Mouse (Mus musculus) lung, embryonic 15.5 days (tissue): ENCODE data around the gene Fam171a2. TPM values are rescaled to one million over a fixed set of nuclear protein-coding genes. Genes with fewer than 3 reads are reported as not detected.

Source experiments
- ATAC-seq: fragments of 200-750 bp; cut with Nextera tagmentation; 2 replicates; pipeline ENCODE4 v1.8.0; 2017; ENCODE audit warnings: moderate number of reproducible peaks, borderline replicate concordance; ENCODE audit not compliant: low FRiP score, low TSS enrichment; ENCODE audit errors: extremely low read depth
- H3K27ac ChIP-seq: fragments of 300-500 bp; sonication (generic); 2 replicates; pipeline ENCODE4 v1.5.1; 2015; ENCODE audit warnings: moderate library complexity, mild to moderate bottlenecking, inconsistent platforms
- H3K27me3 ChIP-seq: fragments of 300-500 bp; sonication (generic); 2 replicates; pipeline ENCODE4 v1.6.1; 2015; ENCODE audit warnings: inconsistent platforms
- H3K36me3 ChIP-seq: fragments of 300-500 bp; sonication (generic); 2 replicates; pipeline ENCODE4 v1.6.1; 2015; ENCODE audit warnings: inconsistent platforms
- H3K4me1 ChIP-seq: fragments of 300-500 bp; sonication (generic); 2 replicates; pipeline ENCODE4 v1.6.1; 2015; ENCODE audit warnings: inconsistent platforms
- H3K4me2 ChIP-seq: fragments of 300-500 bp; sonication (generic); 2 replicates; pipeline ENCODE4 v1.6.1; 2015; ENCODE audit warnings: inconsistent platforms, mild to moderate bottlenecking, moderate library complexity
- H3K4me3 ChIP-seq: fragments of 300-500 bp; sonication (generic); 2 replicates; pipeline ENCODE4 v1.5.1; 2015; ENCODE audit warnings: mild to moderate bottlenecking, inconsistent platforms
- H3K9ac ChIP-seq: fragments of 300-500 bp; sonication (generic); 2 replicates; pipeline ENCODE4 v1.6.1; 2015; ENCODE audit warnings: inconsistent platforms
- H3K9me3 ChIP-seq: fragments of 300-500 bp; sonication (generic); 2 replicates; pipeline ENCODE4 v1.6.1; 2016; ENCODE audit warnings: inconsistent platforms
- WGBS: fragments of 180-500 bp; shearing (Covaris S2); methylation state at CpG from one replicate; pipeline ENCODE4 v1.1.7; 2015; 5-methylcytosine and 5-hydroxymethylcytosine counted together
- polyA plus RNA-seq: library from polyadenylated mRNA; unstranded; fragments of >200 nt; fragmentation: Nextera tagmentation; extraction: Ambion mirVana; gene quantifications from 2 replicates; pipeline ENCODE4 v1.2.1, GENCODE M21; 2015

Fam171a2 gene
- polyA plus RNA-seq, 1 experiment from 2014 or later, result 4.7 TPM

DNA sequence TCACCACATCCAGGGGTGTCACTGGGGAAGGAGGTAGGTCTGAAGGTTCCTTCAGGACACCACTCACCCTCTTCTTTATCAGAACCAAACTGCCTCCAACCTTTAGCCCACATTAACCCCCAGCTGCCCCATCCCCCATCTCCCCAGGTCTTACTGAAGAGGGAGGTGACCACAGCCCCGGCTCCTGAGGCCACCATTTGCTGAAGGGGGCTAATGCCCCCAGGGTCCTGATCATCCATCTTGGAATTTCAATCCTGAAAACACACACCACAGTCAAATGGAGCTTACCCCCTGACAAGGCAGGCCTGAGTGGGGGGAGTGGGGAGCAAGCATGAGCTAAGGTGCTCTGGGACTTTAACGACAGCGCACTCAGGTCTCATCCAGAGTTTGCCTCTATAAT is 41.1 kb downstream of the Fam171a2 start:
- 10% methylated on average over 3 of the region's 3 CpGs for WGBS
- Histone ChIP-seq H3K4me1 (peaks cover 44% of the 10 kb centered on the region), H3K4me2 (peak overlapping the region; percentile 82), H3K9ac (peak overlapping the region; percentile 87), H3K27ac (no peak overlapping the region), H3K36me3 (peaks cover 26% of the 10 kb centered on the region), H3K27me3 (0 out of 2 replicates have a peak, but pooled peaks cover 9% of the 10 kb centered on the region), H3K4me3 (peak overlapping the region; percentile 97), H3K9me3 (no peaks in the 10 kb centered on the region)
- no peak for ATAC-seq

DNA sequence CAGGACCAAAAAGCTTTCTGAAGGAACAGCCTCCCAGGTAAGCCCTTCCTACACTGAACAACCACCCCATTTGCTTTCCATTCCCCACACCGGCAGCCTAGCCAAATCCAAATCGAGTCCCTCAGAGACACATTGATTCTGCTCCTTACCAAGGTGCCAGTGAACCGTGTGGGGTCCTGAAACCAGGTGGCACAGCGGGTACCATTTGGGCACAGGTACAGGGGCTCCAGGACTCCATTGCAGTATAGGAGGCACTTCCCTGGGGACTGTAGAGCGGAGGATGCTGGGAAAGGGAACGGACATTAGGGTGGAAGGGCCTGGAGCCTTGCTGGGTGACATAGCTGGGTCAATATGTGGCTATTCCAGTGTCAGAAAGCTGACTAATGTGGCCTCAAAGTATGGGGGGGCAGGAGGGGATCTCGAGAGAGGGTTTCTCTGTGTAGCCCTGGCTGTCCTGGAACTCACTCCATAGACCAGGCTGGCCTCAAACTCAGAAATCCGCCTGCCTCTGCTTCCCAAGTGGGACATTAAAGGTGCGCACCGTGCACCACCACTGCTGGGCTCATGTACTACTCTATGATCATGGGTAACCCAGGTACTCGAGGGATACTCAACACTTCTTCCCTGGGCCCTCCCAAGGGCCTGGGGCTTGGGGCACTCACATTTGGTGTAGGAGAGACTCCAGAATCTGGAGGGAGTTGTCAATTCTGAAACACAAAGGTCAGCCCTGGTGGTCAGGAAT is 41.8 kb downstream of the Fam171a2 start:
- WGBS, result 82% methylated on average over 11 of the region's 11 CpGs
- H3K4me3 ChIP-seq, result peak overlapping the region; percentile 97
- ATAC-seq, result no peak
- H3K9me3 ChIP-seq, result no peaks in the 10 kb centered on the region
- peak overlapping the region; percentile 82 for H3K4me2 ChIP-seq
- H3K4me1 ChIP-seq, result peaks cover 38% of the 10 kb centered on the region
- H3K27me3 ChIP-seq, result peaks cover 16% of the 10 kb centered on the region
- peaks cover 26% of the 10 kb centered on the region for H3K36me3 ChIP-seq
- peak overlapping the region; percentile 87; the same call in 1 of the 2 replicates for H3K9ac ChIP-seq
- H3K27ac ChIP-seq, result no peak overlapping the region

DNA sequence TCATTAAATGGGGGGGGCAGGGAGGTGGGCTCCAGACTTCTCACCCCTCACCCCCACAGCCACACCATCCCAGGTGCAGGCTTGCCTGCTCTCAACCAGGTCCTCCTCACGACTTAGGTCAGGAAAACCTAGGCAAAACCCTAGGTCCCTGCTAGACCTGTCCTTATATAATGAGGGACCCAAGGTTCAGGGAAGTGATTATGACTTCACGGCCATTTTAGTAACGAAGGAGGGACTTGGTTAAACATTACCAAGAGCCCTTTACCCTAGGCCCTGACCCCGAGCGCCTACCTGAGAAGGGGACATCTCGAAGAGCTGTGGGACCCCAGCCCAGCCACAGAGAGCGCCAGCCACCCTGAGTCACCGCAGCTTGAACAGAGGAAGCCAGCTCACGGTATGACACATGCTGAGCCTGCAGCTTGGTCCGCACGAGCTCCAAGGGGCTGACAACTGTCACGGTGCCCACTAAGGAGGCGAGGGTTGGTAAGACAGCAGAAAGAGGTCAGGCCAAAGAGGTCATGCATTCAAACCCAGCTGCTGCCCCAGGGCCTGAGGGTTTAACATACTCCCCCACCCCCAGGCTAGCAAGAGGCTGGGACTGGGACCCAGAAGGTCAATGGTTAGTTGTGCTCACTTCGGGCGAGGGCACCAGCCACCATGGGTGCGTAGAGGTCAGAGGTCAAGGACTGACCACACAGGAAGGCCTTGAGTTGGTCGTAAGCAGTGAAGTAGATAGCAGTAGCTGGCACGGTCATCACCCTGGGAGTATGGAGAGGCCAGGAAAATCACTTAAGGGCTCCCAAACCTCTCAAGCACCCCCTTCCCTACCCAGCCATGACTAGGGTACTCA is 43.1 kb downstream of the Fam171a2 start:
- no peak for ATAC-seq
- H3K36me3 ChIP-seq, result peaks cover 26% of the 10 kb centered on the region
- WGBS, result 68% methylated on average over 18 of the region's 18 CpGs

DNA sequence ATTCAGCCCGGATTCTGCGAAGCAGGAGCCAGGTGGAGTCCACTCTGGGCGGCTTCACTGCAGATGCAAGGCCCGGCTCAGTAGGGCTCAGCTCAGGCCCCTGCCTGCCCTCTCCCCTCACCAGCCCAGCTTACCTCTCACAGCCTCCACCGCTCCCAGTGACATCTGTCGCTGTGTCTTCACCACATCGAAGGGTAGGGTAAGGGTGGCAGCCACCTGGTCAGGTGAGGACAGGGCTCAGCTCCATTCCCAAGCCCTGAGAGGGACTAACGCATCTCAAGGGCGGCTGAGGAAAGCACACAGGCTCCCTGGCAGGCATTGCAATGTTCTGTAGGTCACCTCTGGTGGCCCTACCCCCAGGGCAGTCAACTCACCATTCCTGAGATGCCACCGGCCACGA is 43.8 kb downstream of the Fam171a2 start:
- Histone ChIP-seq H3K9me3 (no peaks in the 10 kb centered on the region), H3K4me3 (no peak overlapping the region), H3K4me2 (no peak overlapping the region), H3K27ac (no peak overlapping the region), H3K4me1 (peaks cover 43% of the 10 kb centered on the region), H3K9ac (no peak overlapping the region), H3K36me3 (peaks cover 26% of the 10 kb centered on the region), H3K27me3 (peaks cover 37% of the 10 kb centered on the region)
- ATAC-seq, result no peak
- 93% methylated on average over 11 of the region's 11 CpGs for WGBS

More for the DNA sequence above, 43.1 kb downstream of the Fam171a2 start:
- Histone ChIP-seq H3K4me1 (peaks cover 41% of the 10 kb centered on the region), H3K27ac (no peak overlapping the region), H3K9me3 (no peaks in the 10 kb centered on the region), H3K4me3 (no peak overlapping the region), H3K27me3 (peaks cover 30% of the 10 kb centered on the region), H3K9ac (no peak overlapping the region), H3K4me2 (no peak overlapping the region)

DNA sequence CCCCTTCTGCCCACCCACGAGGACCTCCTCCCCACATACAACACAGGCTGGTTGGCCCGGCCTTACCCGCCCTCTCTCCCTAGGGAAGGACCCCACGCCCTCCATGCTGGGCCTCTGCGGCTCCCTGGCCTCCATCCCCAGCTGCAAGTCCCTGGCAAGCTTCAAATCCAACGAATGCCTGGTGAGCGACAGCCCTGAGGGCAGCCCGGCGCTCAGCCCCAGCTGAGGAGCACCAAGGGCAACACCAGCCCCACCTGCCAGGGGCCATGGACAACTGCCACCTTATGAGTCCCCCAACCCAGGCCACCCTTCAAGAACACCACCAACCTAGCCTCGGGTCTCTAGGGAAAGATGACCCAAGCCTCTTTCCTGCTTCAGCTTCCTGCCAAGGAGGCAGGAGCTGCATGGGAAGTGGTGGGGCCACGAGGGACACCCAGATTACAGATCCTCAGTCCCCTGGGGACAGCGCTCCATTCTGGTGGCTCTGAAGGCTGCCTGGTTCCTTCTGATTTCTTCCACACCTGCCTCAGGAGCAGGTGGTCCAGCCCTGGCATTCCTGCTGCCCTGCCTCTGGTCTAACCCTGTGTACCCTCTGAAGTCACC is 45.5 kb downstream of the Fam171a2 start:
- no peak overlapping the region for H3K4me3 ChIP-seq
- no peak overlapping the region for H3K4me2 ChIP-seq
- no peak overlapping the region for H3K9ac ChIP-seq
- H3K36me3 ChIP-seq, result peaks cover 26% of the 10 kb centered on the region
- no peak overlapping the region for H3K27ac ChIP-seq
- ATAC-seq, result no peak
- peaks cover 53% of the 10 kb centered on the region for H3K27me3 ChIP-seq
- H3K4me1 ChIP-seq, result peaks cover 43% of the 10 kb centered on the region
- 60% methylated on average over 12 of the region's 12 CpGs for WGBS
- no peaks in the 10 kb centered on the region for H3K9me3 ChIP-seq

DNA sequence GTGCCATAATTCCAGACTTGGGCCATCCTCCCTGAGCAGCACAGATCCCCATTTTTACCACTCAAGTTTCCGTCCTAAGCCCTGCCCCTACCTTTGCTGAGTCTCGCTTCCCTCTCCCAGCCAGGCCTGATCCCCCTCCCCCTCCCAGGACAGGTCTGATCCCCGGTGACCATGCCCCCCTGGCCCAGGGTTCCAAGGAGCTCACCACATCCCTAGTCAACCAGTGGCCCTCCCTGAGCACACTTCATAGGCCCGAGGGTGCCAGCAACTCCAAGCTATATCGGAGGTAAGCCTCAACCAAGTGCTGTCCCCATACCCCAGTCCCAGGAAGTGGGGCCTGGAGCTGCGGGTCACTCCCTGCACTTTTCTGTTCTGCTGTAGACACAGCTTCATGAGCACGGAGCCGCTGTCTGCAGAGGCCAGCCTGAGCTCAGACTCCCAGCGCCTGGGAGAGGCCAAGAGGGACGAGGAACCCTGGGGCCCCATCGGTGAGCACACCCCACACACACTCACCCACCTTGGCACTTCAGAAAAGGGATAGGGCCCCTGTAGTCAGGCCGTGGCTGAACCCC is 46.9 kb downstream of the Fam171a2 start:
- Histone ChIP-seq H3K4me3 (no peak overlapping the region), H3K4me1 (peaks cover 30% of the 10 kb centered on the region), H3K9me3 (no peaks in the 10 kb centered on the region), H3K9ac (no peak overlapping the region), H3K36me3 (peaks cover 26% of the 10 kb centered on the region), H3K27ac (no peak overlapping the region), H3K4me2 (no peak overlapping the region), H3K27me3 (peaks cover 66% of the 10 kb centered on the region)
- 20% methylated on average over 12 of the region's 12 CpGs for WGBS
- ATAC-seq, result no peak

DNA sequence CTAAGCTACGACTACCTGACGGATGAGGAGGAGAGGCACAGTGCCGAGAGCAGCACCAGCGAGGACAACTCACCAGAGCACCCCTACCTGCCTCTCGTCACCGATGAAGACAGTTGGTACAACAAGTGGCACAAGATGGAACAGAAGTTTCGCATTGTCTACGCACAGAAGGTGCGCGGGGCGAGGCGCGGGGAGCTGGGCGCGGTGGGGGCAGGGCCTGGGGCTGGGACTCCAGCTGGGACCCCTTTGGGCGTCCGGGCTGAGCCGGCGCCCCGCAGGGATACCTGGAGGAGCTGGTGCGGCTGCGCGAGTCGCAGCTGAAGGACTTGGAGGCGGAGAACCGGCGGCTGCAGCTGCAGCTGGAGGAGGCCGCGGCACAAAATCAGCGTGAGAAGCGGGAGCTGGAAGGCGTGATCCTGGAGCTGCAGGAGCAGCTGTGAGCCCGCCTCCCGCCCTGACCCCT is 47.8 kb downstream of the Fam171a2 start:
- H3K36me3 ChIP-seq, result peaks cover 26% of the 10 kb centered on the region
- peaks cover 21% of the 10 kb centered on the region for H3K4me1 ChIP-seq
- H3K9me3 ChIP-seq, result no peaks in the 10 kb centered on the region
- H3K27ac ChIP-seq, result no peak overlapping the region
- WGBS, result 1% methylated on average over 34 of the region's 34 CpGs
- peaks cover 75% of the 10 kb centered on the region for H3K27me3 ChIP-seq
- peak overlapping the region; percentile 24 for H3K4me3 ChIP-seq
- ATAC-seq, result no peak
- no peak overlapping the region for H3K9ac ChIP-seq
- peak overlapping the region; percentile 51 for H3K4me2 ChIP-seq

DNA sequence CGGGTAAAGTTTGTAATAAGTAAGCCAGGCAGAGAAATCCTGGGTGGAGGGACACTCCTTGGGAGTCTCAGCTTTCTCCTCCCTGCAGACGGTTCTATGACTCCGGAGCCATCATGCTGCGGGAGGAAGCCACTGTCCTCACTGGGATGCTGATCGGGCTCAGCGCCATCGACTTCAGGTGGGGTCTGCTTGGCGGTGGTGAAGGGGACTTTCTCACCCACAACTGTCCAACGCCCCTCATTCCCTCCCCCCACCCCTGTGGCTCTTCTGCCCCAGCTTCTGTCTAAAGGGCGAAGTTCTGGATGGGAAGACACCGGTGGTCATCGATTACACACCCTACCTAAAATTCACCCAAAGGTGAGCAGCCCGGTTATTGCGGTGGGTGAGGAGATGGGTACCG is 48.4 kb downstream of the Fam171a2 start:
- no peak for ATAC-seq
- Histone ChIP-seq H3K27me3 (peaks cover 75% of the 10 kb centered on the region), H3K27ac (no peak overlapping the region), H3K36me3 (peaks cover 20% of the 10 kb centered on the region), H3K4me3 (no peak overlapping the region), H3K9me3 (no peaks in the 10 kb centered on the region), H3K4me2 (peak overlapping the region; percentile 51), H3K4me1 (peaks cover 20% of the 10 kb centered on the region), H3K9ac (no peak overlapping the region)
- WGBS, result 14% methylated on average over 15 of the region's 15 CpGs

DNA sequence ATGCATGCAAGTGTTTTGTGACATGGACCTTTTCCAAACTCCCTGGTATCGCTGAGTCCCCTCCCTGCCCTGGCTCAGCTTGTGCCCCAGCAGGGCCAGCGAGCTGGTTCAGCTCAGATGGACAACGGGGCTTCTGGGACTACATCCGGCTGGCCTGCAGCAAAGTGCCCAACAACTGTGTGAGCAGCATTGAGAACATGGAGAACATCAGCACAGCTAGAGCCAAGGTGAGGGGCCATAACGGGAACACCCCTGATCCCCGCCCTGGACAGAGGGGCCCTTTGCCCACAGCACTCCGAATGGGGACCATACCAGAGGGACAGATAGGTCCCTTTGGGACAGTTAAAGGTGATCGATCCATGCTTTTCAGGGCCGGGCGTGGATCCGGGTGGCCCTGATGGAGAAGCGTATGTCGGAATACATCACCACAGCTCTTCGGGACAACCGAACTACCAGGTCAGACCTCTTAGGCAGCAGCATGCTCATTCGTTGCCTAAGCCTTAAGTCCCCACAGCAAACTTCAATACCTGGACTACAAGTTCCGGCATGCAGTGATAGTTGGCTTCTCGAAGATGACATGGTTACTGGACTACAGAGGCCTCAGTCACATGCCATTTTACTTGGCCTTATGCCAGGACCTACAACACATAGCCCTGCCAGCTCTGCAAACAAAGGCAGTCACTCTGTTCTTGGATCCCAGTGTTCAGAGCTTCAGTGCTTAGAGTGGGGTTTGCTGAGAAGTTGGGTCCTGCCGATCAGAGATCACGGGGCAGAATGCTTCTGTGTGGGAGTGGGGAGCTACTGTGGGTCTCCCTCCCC is 49.3 kb downstream of the Fam171a2 start:
- no peak for ATAC-seq
- Histone ChIP-seq H3K4me3 (no peak overlapping the region), H3K27me3 (peaks cover 75% of the 10 kb centered on the region), H3K9ac (no peak overlapping the region), H3K36me3 (peaks cover 12% of the 10 kb centered on the region), H3K27ac (no peak overlapping the region), H3K4me2 (no peak overlapping the region), H3K4me1 (peaks cover 29% of the 10 kb centered on the region), H3K9me3 (no peaks in the 10 kb centered on the region)
- WGBS, result 64% methylated on average over 20 of the region's 20 CpGs

DNA sequence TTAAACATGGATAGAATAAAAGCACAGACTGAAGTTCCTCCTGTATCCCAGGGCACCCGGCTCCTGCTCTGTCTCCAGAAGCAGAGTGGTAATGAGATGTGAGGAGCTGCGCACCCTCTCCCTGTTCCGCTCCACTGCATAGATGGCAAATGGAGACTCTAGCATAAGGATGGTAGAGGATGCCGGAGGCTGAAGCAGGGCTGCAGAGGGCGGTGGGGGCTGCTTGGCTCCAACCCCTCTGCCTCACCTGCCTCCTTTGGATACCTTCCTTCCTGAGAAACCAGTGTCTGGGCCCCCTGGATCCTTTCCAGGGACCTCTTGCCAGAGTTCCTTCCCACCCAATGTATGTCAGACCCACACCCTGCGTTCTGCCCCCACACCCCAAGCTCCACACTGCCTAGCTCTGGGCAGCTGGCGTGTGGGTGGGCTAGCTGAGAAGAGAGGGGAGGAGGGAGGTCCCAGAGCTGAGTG is 50.8 kb downstream of the Fam171a2 start:
- Histone ChIP-seq H3K4me3 (no peak overlapping the region), H3K27me3 (peaks cover 69% of the 10 kb centered on the region), H3K27ac (no peak overlapping the region), H3K4me2 (no peak overlapping the region), H3K9me3 (no peaks in the 10 kb centered on the region), H3K4me1 (peaks cover 35% of the 10 kb centered on the region), H3K36me3 (no peaks in the 10 kb centered on the region), H3K9ac (no peak overlapping the region)
- no peak for ATAC-seq
- whole genome bisulfite sequencing, result 73% methylated on average over 7 of the region's 7 CpGs

DNA sequence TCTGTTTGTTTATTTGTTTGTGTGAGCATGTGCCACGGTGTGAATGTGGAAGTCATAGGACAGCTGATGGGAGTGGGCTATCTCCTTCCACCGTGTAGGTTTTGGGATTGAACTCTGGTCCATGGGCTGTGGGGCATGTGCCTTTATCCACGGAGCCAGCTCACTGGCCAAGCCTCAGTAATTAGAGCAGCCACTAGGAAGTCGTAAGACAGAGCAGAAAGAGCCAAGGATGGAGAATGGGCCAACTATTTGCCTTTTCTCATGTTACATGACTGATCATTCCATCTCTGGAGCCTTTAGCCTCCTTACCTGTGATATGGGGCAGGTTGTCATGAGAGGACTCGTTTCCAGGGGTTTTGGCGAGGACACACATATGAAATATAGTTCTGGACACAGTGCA is 51.2 kb downstream of the Fam171a2 start:
- H3K4me2 ChIP-seq, result no peak overlapping the region
- 45% methylated on average over 6 of the region's 6 CpGs for WGBS
- no peak overlapping the region for H3K9ac ChIP-seq
- H3K27me3 ChIP-seq, result peaks cover 64% of the 10 kb centered on the region
- no peaks in the 10 kb centered on the region for H3K9me3 ChIP-seq
- H3K36me3 ChIP-seq, result no peaks in the 10 kb centered on the region
- no peak for ATAC-seq
- H3K27ac ChIP-seq, result no peak overlapping the region
- H3K4me3 ChIP-seq, result no peak overlapping the region
- peaks cover 35% of the 10 kb centered on the region for H3K4me1 ChIP-seq
